Mouse (Mus musculus): ENCODE results near the gene Gnb5. TPM values are rescaled to one million over a fixed set of nuclear protein-coding genes. Genes with fewer than 3 reads are reported as not detected.

Gene Gnb5
- polyA plus RNA-seq, 1 experiment = 7.2 TPM

DNA sequence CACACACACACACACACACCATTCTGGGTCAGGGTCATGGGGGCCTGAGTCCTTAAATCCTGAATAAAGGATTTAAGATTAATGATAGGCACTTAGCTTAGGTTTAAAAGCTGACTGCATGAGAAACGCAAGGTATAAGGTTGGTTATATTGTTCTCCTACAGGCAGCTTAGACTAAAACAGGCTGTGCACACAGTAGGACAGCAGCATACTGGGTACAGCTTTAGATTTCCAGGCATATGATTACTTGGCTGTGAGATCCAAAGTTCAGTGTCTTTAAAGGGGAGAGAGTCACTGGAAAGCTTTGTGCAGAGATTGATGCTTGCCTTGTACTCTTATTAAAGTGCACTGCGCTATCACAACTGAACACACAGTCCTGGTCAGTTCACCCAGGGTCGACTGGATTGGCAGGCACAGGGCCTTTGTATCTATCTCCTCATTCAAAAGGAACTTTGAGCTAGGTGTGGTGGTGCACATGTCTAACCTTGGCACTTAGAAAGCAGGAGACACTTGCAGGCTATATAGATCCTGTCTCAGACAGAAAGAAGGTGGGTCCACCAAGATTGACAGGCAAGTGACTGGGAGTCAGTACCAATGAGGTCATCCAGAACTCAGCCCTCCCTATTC, 78.4 kb downstream of the Gnb5 start:
- no peak for TF ChIP-seq MYOD1 (IDR thresholded peaks at IDR 0.05; ENCODE audit: control insufficient read depth, insufficient read length, low read depth)
- TF ChIP-seq CEBPB (IDR thresholded peaks at IDR 0.05; ENCODE audit: low read depth) = no peak
- TF ChIP-seq FOSL1 (IDR thresholded peaks at IDR 0.05; ENCODE audit: insufficient read depth, low read length, poor library complexity, severe bottlenecking) = no peak
- TF ChIP-seq MYOG (IDR thresholded peaks at IDR 0.05; ENCODE audit: control insufficient read depth, extremely low read depth, insufficient read length) = no peak
- no peak for TF ChIP-seq MAX (IDR thresholded peaks at IDR 0.05)
- no peak for TF ChIP-seq CTCF (IDR thresholded peaks at IDR 0.05; ENCODE audit: control insufficient read depth, insufficient read depth, insufficient read length)
- no peak for TF ChIP-seq USF1 (IDR thresholded peaks at IDR 0.05; ENCODE audit: low read depth)
- Histone ChIP-seq H3K79me3 (ENCODE audit: low read depth) (no peaks in the 10 kb centered on the region), H3K79me2 (ENCODE audit: control insufficient read depth, insufficient read depth) (no peaks in the 10 kb centered on the region), H3K27me3 (ENCODE audit: control insufficient read depth, insufficient read depth, insufficient read length) (no peaks in the 10 kb centered on the region), H3K36me3 (ENCODE audit: control insufficient read depth, insufficient read depth) (peaks cover 30% of the 10 kb centered on the region), H3ac (ENCODE audit: control insufficient read depth, insufficient read length, low read depth) (no peak overlapping the region), H3K4me3 (ENCODE audit: insufficient read depth, poor library complexity, severe bottlenecking) (no peak overlapping the region)

DNA sequence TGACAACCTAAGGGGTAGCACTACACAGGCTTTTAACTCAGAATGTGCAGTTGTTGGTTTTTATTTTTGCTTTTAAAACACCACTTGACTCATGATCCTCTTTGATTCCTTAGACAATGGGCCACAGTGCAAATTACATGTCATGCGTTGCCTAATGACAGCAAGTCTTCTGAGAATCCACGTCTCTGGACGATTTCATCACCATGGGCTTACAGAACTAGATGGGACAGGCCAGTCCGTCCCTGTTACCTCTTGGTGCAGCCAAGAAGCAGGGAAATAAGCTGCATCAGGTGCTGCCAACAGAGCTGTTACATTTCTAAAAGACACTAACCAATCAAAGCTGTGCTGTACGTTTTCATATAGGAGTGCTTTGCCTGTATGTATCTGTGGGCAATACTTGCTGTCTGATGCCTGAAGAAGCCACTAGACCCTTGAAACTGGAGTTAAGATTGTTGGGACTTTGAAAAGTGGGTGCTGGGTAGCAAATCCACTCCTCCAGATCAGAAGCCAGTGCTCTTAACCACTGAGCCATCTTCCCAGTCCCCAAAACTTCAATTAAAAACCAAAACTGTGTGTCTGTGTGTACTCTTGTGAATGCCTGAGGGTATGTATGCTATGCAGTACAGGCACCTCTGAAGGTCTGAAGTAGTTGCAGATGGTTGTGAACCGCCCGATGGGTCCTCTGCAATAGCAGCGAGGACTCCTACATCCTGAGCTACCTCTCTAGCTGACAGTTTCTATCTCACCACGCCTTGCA, 79.3 kb downstream of the Gnb5 start:
- Histone ChIP-seq H3K27me3 (ENCODE audit: control insufficient read depth, insufficient read depth, insufficient read length) (no peaks in the 10 kb centered on the region), H3K79me2 (ENCODE audit: control insufficient read depth, insufficient read depth) (no peaks in the 10 kb centered on the region), H3K4me3 (ENCODE audit: insufficient read depth, poor library complexity, severe bottlenecking) (no peak overlapping the region), H3K36me3 (ENCODE audit: control insufficient read depth, insufficient read depth) (peaks cover 39% of the 10 kb centered on the region), H3ac (ENCODE audit: control insufficient read depth, insufficient read length, low read depth) (no peak overlapping the region), H3K79me3 (ENCODE audit: low read depth) (no peaks in the 10 kb centered on the region)
- TF ChIP-seq CEBPB (IDR thresholded peaks at IDR 0.05; ENCODE audit: low read depth) (no peak), FOSL1 (IDR thresholded peaks at IDR 0.05; ENCODE audit: insufficient read depth, low read length, poor library complexity, severe bottlenecking) (no peak)

DNA sequence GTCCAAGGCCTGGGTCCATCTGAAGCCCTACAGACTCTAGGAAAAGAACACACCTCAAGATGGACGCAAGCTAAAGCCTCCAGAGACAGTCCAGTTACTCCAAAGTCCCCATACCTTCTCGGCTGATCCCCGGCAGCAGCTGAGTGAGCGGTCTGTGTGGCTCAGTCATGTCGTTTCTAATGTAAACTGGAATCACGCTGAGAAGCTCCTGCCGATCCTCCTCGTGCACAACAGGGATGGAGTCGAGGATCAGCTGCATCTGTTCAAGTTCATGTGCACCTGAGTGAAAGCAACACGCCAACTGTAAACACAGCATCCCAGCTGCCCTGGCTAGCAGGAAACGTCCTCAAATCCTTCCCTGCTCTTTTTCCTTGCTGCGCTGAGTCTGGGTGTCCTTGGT, 87.2 kb downstream of the Gnb5 start:
- Histone ChIP-seq H3K4me3 (ENCODE audit: insufficient read depth, poor library complexity, severe bottlenecking) (no peak overlapping the region), H3K36me3 (ENCODE audit: control insufficient read depth, insufficient read depth) (peaks cover 86% of the 10 kb centered on the region), H3K79me3 (ENCODE audit: low read depth) (peaks cover 46% of the 10 kb centered on the region), H3K79me2 (ENCODE audit: control insufficient read depth, insufficient read depth) (peaks cover 59% of the 10 kb centered on the region), H3ac (ENCODE audit: control insufficient read depth, insufficient read length, low read depth) (no peak overlapping the region), H3K27me3 (ENCODE audit: control insufficient read depth, insufficient read depth, insufficient read length) (no peaks in the 10 kb centered on the region)
- TF ChIP-seq CEBPB (IDR thresholded peaks at IDR 0.05; ENCODE audit: low read depth) (no peak), MYOD1 (IDR thresholded peaks at IDR 0.05; ENCODE audit: control insufficient read depth, insufficient read length, low read depth) (no peak), MYOG (IDR thresholded peaks at IDR 0.05; ENCODE audit: control insufficient read depth, extremely low read depth, insufficient read length) (no peak), CTCF (IDR thresholded peaks at IDR 0.05; ENCODE audit: control insufficient read depth, insufficient read depth, insufficient read length) (no peak), USF1 (IDR thresholded peaks at IDR 0.05; ENCODE audit: low read depth) (no peak), MAX (IDR thresholded peaks at IDR 0.05) (no peak), FOSL1 (IDR thresholded peaks at IDR 0.05; ENCODE audit: insufficient read depth, low read length, poor library complexity, severe bottlenecking) (no peak)

Other genes starting within 250 kb of the Gnb5 start
- gene Myo5a, start 235.3 kb upstream of the Gnb5 start, polyA plus RNA-seq (2012; fragmentation: generic; extraction: Trizol) = 30.2 TPM
- gene Myo5c, start 74.3 kb upstream of the Gnb5 start, polyA plus RNA-seq (2012; fragmentation: generic; extraction: Trizol) = 0.01 TPM
- gene Bcl2l10, start 41.5 kb downstream of the Gnb5 start, polyA plus RNA-seq (2012; fragmentation: generic; extraction: Trizol) = not detected
- gene Mapk6, start 103.7 kb downstream of the Gnb5 start, polyA plus RNA-seq (2012; fragmentation: generic; extraction: Trizol) = 44.8 TPM
- gene Leo1, start 135.2 kb downstream of the Gnb5 start, polyA plus RNA-seq (2012; fragmentation: generic; extraction: Trizol) = 16.4 TPM

All from C2C12 (cell line).